Mouse (Mus musculus): ENCODE results near the gene Ifnk. TPM values are rescaled to one million over a fixed set of nuclear protein-coding genes. Genes with fewer than 3 reads are reported as not detected.

Ifnk gene
- polyA plus RNA-seq, 1 experiment from 2014 or later: not detected

- Histone ChIP-seq H3K27me3 (peaks cover 7% of the 10 kb centered on the region; the same call in 1 of the 2 replicates), H3K9me3 (replicated peaks) (no peaks in the 10 kb centered on the region), H3K4me1 (peaks cover 12% of the 10 kb centered on the region), H3K9ac (no peak overlapping the region), H3K4me2 (replicated peaks) (no peak overlapping the region), H3K36me3 (no peaks in the 10 kb centered on the region), H3K27ac (replicated peaks) (no peak overlapping the region), H3K4me3 (replicated peaks) (no peak overlapping the region)
- ATAC-seq (ENCODE audit: insufficient number of reproducible peaks, low FRiP score, low TSS enrichment, low read depth): no peak
- 71% methylated on average over 5 of the region's 5 CpGs for WGBS
Measured at GRCm38 (mm10) chr4:35123087-35123486, 28.8 kb upstream of the Ifnk start.

GRCm38 (mm10) chr4:35124027-35124426, 27.8 kb upstream of the Ifnk start:
- H3K27me3 ChIP-seq: peaks cover 7% of the 10 kb centered on the region; the same call in 1 of the 2 replicates
- WGBS: 83% methylated on average over 11 of the region's 11 CpGs
- no peak overlapping the region for H3K4me3 ChIP-seq (replicated peaks)
- no peaks in the 10 kb centered on the region for H3K9me3 ChIP-seq (replicated peaks)
- no peak overlapping the region for H3K4me2 ChIP-seq (replicated peaks)
- no peak overlapping the region for H3K27ac ChIP-seq (replicated peaks)
- H3K9ac ChIP-seq: no peak overlapping the region
- no peaks in the 10 kb centered on the region for H3K36me3 ChIP-seq
- ATAC-seq (ENCODE audit: insufficient number of reproducible peaks, low FRiP score, low TSS enrichment, low read depth): no peak
- H3K4me1 ChIP-seq: peaks cover 12% of the 10 kb centered on the region

GRCm38 (mm10) chr4:35125299-35125777, 26.5 kb upstream of the Ifnk start:
- Histone ChIP-seq H3K27ac (replicated peaks) (no peak overlapping the region), H3K4me3 (replicated peaks) (no peak overlapping the region), H3K36me3 (no peaks in the 10 kb centered on the region), H3K4me1 (peaks cover 12% of the 10 kb centered on the region), H3K27me3 (peaks cover 7% of the 10 kb centered on the region; the same call in 1 of the 2 replicates), H3K9ac (no peak overlapping the region), H3K4me2 (replicated peaks) (no peak overlapping the region), H3K9me3 (replicated peaks) (no peaks in the 10 kb centered on the region)
- 15% methylated on average over 6 of the region's 6 CpGs for WGBS
- no peak for ATAC-seq (ENCODE audit: insufficient number of reproducible peaks, low FRiP score, low TSS enrichment, low read depth)

- H3K9ac ChIP-seq: no peak overlapping the region
- H3K36me3 ChIP-seq: no peaks in the 10 kb centered on the region
- no peak for ATAC-seq (ENCODE audit: insufficient number of reproducible peaks, low FRiP score, low TSS enrichment, low read depth)
- H3K4me2 ChIP-seq (replicated peaks): no peak overlapping the region
- peaks cover 7% of the 10 kb centered on the region; the same call in 1 of the 2 replicates for H3K27me3 ChIP-seq
- peaks cover 4% of the 10 kb centered on the region; the same call in 1 of the 2 replicates for H3K4me1 ChIP-seq
- no peak overlapping the region for H3K4me3 ChIP-seq (replicated peaks)
- 83% methylated on average over 9 of the region's 9 CpGs for WGBS
- H3K27ac ChIP-seq (replicated peaks): no peak overlapping the region
- no peaks in the 10 kb centered on the region for H3K9me3 ChIP-seq (replicated peaks)
Measured at GRCm38 (mm10) chr4:35126776-35127175, 25.1 kb upstream of the Ifnk start.

GRCm38 (mm10) chr4:35127759-35128158, 24.1 kb upstream of the Ifnk start:
- ATAC-seq (ENCODE audit: insufficient number of reproducible peaks, low FRiP score, low TSS enrichment, low read depth): no peak
- Histone ChIP-seq H3K4me2 (replicated peaks) (no peak overlapping the region), H3K9me3 (replicated peaks) (no peaks in the 10 kb centered on the region), H3K36me3 (no peaks in the 10 kb centered on the region), H3K4me3 (replicated peaks) (no peak overlapping the region), H3K4me1 (no peaks in the 10 kb centered on the region; the same call in 1 of the 2 replicates), H3K9ac (no peak overlapping the region), H3K27ac (replicated peaks) (no peak overlapping the region), H3K27me3 (no peaks in the 10 kb centered on the region)
- WGBS: 69% methylated on average over 6 of the region's 6 CpGs

- ATAC-seq (ENCODE audit: insufficient number of reproducible peaks, low FRiP score, low TSS enrichment, low read depth): no peak
- H3K9ac ChIP-seq: no peak overlapping the region
- no peaks in the 10 kb centered on the region for H3K27me3 ChIP-seq
- no peaks in the 10 kb centered on the region; the same call in 1 of the 2 replicates for H3K4me1 ChIP-seq
- no peaks in the 10 kb centered on the region for H3K36me3 ChIP-seq
- 58% methylated on average over 6 of the region's 6 CpGs for WGBS
- no peaks in the 10 kb centered on the region for H3K9me3 ChIP-seq (replicated peaks)
- no peak overlapping the region for H3K4me3 ChIP-seq (replicated peaks)
- no peak overlapping the region for H3K27ac ChIP-seq (replicated peaks)
- no peak overlapping the region for H3K4me2 ChIP-seq (replicated peaks)
Measured at GRCm38 (mm10) chr4:35130411-35130948, 21.4 kb upstream of the Ifnk start.

- WGBS: 94% methylated on average over 4 of the region's 4 CpGs
- Histone ChIP-seq H3K27ac (replicated peaks) (no peak overlapping the region), H3K4me1 (no peaks in the 10 kb centered on the region), H3K9ac (no peak overlapping the region), H3K4me3 (replicated peaks) (no peak overlapping the region), H3K36me3 (no peaks in the 10 kb centered on the region), H3K27me3 (no peaks in the 10 kb centered on the region), H3K4me2 (replicated peaks) (no peak overlapping the region), H3K9me3 (replicated peaks) (no peaks in the 10 kb centered on the region)
- no peak for ATAC-seq (ENCODE audit: insufficient number of reproducible peaks, low FRiP score, low TSS enrichment, low read depth)
Measured at GRCm38 (mm10) chr4:35131592-35131991, 20.3 kb upstream of the Ifnk start.

GRCm38 (mm10) chr4:35133411-35133810, 18.4 kb upstream of the Ifnk start:
- Histone ChIP-seq H3K36me3 (no peaks in the 10 kb centered on the region), H3K4me3 (replicated peaks) (no peak overlapping the region), H3K4me2 (replicated peaks) (no peak overlapping the region), H3K27ac (replicated peaks) (no peak overlapping the region), H3K4me1 (no peaks in the 10 kb centered on the region), H3K9ac (no peak overlapping the region), H3K9me3 (replicated peaks) (no peaks in the 10 kb centered on the region), H3K27me3 (no peaks in the 10 kb centered on the region)
- ATAC-seq (ENCODE audit: insufficient number of reproducible peaks, low FRiP score, low TSS enrichment, low read depth): no peak
- WGBS: 88% methylated on average over 4 of the region's 4 CpGs

- H3K36me3 ChIP-seq: no peaks in the 10 kb centered on the region
- H3K9ac ChIP-seq: no peak overlapping the region
- no peaks in the 10 kb centered on the region for H3K27me3 ChIP-seq
- no peak overlapping the region for H3K27ac ChIP-seq (replicated peaks)
- H3K4me2 ChIP-seq (replicated peaks): no peak overlapping the region
- H3K4me3 ChIP-seq (replicated peaks): no peak overlapping the region
- WGBS: 72% methylated on average over 15 of the region's 15 CpGs
- H3K9me3 ChIP-seq (replicated peaks): no peaks in the 10 kb centered on the region
- no peak for ATAC-seq (ENCODE audit: insufficient number of reproducible peaks, low FRiP score, low TSS enrichment, low read depth)
- no peaks in the 10 kb centered on the region for H3K4me1 ChIP-seq
Measured at GRCm38 (mm10) chr4:35134846-35135611, 16.8 kb upstream of the Ifnk start.

- no peak for ATAC-seq (ENCODE audit: insufficient number of reproducible peaks, low FRiP score, low TSS enrichment, low read depth)
- Histone ChIP-seq H3K4me2 (replicated peaks) (no peak overlapping the region), H3K4me3 (replicated peaks) (no peak overlapping the region), H3K36me3 (no peaks in the 10 kb centered on the region), H3K4me1 (0 out of 2 replicates have a peak, but pooled peaks cover 4% of the 10 kb centered on the region), H3K27ac (replicated peaks) (no peak overlapping the region), H3K27me3 (no peaks in the 10 kb centered on the region), H3K9ac (no peak overlapping the region), H3K9me3 (replicated peaks) (no peaks in the 10 kb centered on the region)
- WGBS: 59% methylated on average over 4 of the region's 4 CpGs
Measured at GRCm38 (mm10) chr4:35135806-35136205, 16.1 kb upstream of the Ifnk start.

- Histone ChIP-seq H3K27ac (replicated peaks) (no peak overlapping the region), H3K4me2 (replicated peaks) (no peak overlapping the region), H3K9ac (no peak overlapping the region), H3K27me3 (no peaks in the 10 kb centered on the region), H3K9me3 (replicated peaks) (no peaks in the 10 kb centered on the region), H3K4me1 (0 out of 2 replicates have a peak, but pooled peaks cover 4% of the 10 kb centered on the region), H3K36me3 (no peaks in the 10 kb centered on the region), H3K4me3 (replicated peaks) (no peak overlapping the region)
- WGBS: 85% methylated on average over 8 of the region's 8 CpGs
- no peak for ATAC-seq (ENCODE audit: insufficient number of reproducible peaks, low FRiP score, low TSS enrichment, low read depth)
Measured at GRCm38 (mm10) chr4:35136996-35137395, 14.9 kb upstream of the Ifnk start.
